Mouse (Mus musculus): ENCODE data around the gene Otud5. TPM values are rescaled to one million over a fixed set of nuclear protein-coding genes. Genes with fewer than 3 reads are reported as not detected.
A peak's percentile ranks its signal among the peaks of the same experiment; 100 is the strongest.
"Not testable (repeated sequence)": the region's sequence is repeated elsewhere in the genome, so short reads cannot be mapped to it uniquely, and the experiment has no call there.

Gene Otud5
- polyA plus RNA-seq (2014; fragmentation: Nextera tagmentation; extraction: Ambion mirVana) = 36.4 and 37.1 TPM in 2 replicates

DNA sequence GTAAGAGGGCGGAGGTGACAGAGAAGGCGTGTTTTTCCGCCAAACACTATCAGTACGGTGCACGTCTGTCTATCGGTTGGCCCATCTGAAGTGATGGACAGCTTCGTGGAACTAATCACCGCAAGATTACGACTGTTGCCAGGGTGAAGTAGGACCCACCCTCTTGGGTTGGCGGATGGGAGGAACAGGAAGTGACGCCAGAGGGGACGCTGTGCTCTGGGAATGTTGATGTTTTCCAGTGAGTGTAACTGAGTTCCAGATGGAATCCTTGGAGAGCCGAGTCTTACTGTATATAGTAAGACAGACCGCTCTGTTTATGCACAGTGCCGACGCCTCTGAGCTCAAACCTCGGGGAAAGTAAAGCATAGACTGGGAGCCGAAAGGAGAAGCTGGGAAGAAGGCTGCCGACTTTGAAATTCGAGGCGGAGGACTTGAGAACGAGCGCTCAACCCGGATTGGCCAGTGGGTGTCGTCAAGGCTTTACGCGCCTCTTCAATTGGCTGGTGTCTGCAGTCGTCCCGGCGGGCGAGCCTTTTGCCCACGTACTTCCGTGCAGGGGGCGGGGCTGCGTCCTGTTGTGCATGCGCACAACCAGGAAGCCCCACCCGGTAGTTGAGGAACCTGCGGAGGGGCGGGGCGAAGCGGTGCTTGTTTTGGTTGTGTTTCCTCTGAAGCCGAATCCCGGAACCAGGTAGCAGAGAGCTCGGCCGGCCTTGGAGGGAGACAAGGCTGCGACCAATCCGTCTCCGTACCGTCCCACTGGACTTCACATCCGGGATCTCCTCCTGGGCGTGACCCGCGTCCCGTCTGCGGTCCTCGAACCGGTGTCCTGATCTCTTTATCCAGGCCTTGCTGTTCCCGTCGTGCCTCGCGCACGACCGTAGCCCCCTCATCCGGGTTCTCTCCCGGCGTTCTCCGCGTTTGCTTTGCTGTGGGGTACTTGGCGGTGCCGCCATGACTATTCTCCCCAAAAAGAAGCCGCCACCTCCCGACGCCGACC is at the start of gene Otud5:
TSS of gene Otud5 (plus strand) at position 202 of the 1,000 bp plus-strand sequence.
- Histone ChIP-seq H3K4me3 (ENCODE audit: low read depth, low read length) (peak within 1 kb of the TSS; percentile 85), H3K4me1 (ENCODE audit: control insufficient read depth, insufficient read depth, low read length) (no peaks in the 10 kb centered on the region), H3K4me2 (ENCODE audit: low read depth, low read length) (peak within 1 kb of the TSS; percentile 47), H3K36me3 (replicated peaks; ENCODE audit: control insufficient read depth, insufficient read depth, low read depth, low read length) (no peaks in the 10 kb centered on the region), H3K9me3 (replicated peaks; ENCODE audit: control insufficient read depth, low read length) (no peaks in the 10 kb centered on the region), H3K9ac (replicated peaks; ENCODE audit: low read length) (peak within 1 kb of the TSS; percentile 80), H3K27ac (replicated peaks; ENCODE audit: low read depth, low read length) (peak within 1 kb of the TSS; percentile 65), H3K27me3 (ENCODE audit: control insufficient read depth, insufficient read depth, low read length) (no peaks in the 10 kb centered on the region)
- peak; percentile 99 for ATAC-seq (replicated peaks; ENCODE audit: insufficient number of reproducible peaks, low FRiP score, low TSS enrichment, low read depth)
- 18% methylated on average over 73 of the region's 74 CpGs for WGBS
- DNase-seq (ENCODE audit: low spot score) = peak; percentile 93

DNA sequence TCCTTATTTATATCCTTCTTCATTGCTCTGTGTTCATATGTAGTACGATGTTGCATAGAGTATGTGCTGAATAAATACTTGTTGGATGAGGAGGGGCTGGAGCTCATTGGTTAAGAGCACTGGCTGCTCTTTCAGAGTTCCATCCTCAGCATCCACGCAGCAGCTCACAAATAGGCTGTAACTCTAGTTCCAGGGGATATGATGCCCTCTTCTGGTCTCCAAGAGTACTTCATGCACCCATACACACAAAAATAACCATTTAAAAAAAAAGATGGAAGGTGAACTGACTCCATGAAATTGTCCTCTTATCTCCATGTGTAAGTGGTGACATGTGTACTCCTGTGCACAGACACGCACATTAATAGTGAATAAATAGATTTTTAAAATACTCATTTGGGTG is 47.8 kb upstream of the Otud5 start:
- no peak overlapping the region for H3K4me3 ChIP-seq (ENCODE audit: low read depth, low read length)
- WGBS = 40% methylated on average over 3 of the region's 3 CpGs
- H3K4me1 ChIP-seq (ENCODE audit: control insufficient read depth, insufficient read depth, low read length) = no peaks in the 10 kb centered on the region
- no peaks in the 10 kb centered on the region for H3K9me3 ChIP-seq (replicated peaks; ENCODE audit: control insufficient read depth, low read length)
- peak; percentile 14 for DNase-seq (ENCODE audit: low spot score)
- H3K27ac ChIP-seq (replicated peaks; ENCODE audit: low read depth, low read length) = no peak overlapping the region
- no peak overlapping the region for H3K9ac ChIP-seq (replicated peaks; ENCODE audit: low read length)
- no peaks in the 10 kb centered on the region for H3K36me3 ChIP-seq (replicated peaks; ENCODE audit: control insufficient read depth, insufficient read depth, low read depth, low read length)
- H3K4me2 ChIP-seq (ENCODE audit: low read depth, low read length) = no peak overlapping the region
- no peaks in the 10 kb centered on the region for H3K27me3 ChIP-seq (ENCODE audit: control insufficient read depth, insufficient read depth, low read length)
- ATAC-seq (replicated peaks; ENCODE audit: insufficient number of reproducible peaks, low FRiP score, low TSS enrichment, low read depth) = no peak

DNA sequence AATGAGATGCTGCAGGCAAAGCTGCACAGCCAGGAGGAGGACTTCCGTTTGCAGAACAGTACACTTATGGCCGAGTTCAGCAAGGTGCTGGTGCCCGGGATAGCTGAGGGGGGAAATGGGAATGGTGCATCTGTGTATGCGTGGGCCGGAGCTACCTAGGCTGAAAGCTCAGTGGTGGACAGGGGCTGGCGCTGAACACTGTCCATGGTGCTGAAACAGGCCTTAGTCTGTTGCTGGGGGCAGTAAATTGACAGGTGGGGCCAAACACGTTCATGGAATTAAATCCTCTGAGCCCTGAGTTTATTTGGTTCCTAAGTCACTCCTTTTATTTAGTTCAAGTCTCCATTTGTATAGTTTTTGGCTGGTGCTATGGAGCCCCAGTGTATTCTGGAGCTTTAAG is 46.1 kb upstream of the Otud5 start:
- Histone ChIP-seq H3K27ac (replicated peaks; ENCODE audit: low read depth, low read length) (no peak overlapping the region), H3K4me2 (ENCODE audit: low read depth, low read length) (no peak overlapping the region), H3K4me1 (ENCODE audit: control insufficient read depth, insufficient read depth, low read length) (no peaks in the 10 kb centered on the region), H3K27me3 (ENCODE audit: control insufficient read depth, insufficient read depth, low read length) (no peaks in the 10 kb centered on the region), H3K9me3 (replicated peaks; ENCODE audit: control insufficient read depth, low read length) (no peaks in the 10 kb centered on the region), H3K36me3 (replicated peaks; ENCODE audit: control insufficient read depth, insufficient read depth, low read depth, low read length) (no peaks in the 10 kb centered on the region; the same call in 1 of the 2 replicates), H3K9ac (replicated peaks; ENCODE audit: low read length) (no peak overlapping the region), H3K4me3 (ENCODE audit: low read depth, low read length) (no peak overlapping the region)
- WGBS = 24% methylated on average over 7 of the region's 7 CpGs
- DNase-seq (ENCODE audit: low spot score) = peak; percentile 63
- no peak for ATAC-seq (replicated peaks; ENCODE audit: insufficient number of reproducible peaks, low FRiP score, low TSS enrichment, low read depth)

DNA sequence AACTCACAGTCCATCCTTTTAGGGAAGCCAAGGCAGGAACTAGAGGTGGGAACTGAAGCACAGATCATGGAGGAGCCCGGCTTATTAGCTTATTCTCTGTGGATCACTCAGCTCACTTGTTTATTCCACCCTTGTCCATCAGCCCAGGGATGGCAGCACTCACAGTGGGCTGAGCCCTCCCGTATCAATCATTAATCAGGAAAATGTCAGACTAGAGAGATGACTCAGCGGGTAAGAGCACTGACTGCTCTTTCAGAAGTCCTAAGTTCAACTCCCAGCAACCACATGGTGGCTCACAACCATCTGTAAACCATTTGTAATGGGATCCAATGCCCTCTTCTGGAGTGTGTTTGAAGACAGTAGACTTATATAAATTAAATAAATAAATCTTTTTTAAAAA is 43.8 kb upstream of the Otud5 start:
- Histone ChIP-seq H3K4me3 (ENCODE audit: low read depth, low read length) (no peak overlapping the region), H3K4me2 (ENCODE audit: low read depth, low read length) (no peak overlapping the region), H3K4me1 (ENCODE audit: control insufficient read depth, insufficient read depth, low read length) (no peaks in the 10 kb centered on the region), H3K27ac (replicated peaks; ENCODE audit: low read depth, low read length) (no peak overlapping the region), H3K9ac (replicated peaks; ENCODE audit: low read length) (no peak overlapping the region), H3K9me3 (replicated peaks; ENCODE audit: control insufficient read depth, low read length) (no peaks in the 10 kb centered on the region), H3K36me3 (replicated peaks; ENCODE audit: control insufficient read depth, insufficient read depth, low read depth, low read length) (no peaks in the 10 kb centered on the region; the same call in 1 of the 2 replicates), H3K27me3 (ENCODE audit: control insufficient read depth, insufficient read depth, low read length) (no peaks in the 10 kb centered on the region)
- WGBS = 77% methylated on average over 3 of the region's 3 CpGs
- ATAC-seq (replicated peaks; ENCODE audit: insufficient number of reproducible peaks, low FRiP score, low TSS enrichment, low read depth) (no peak), DNase-seq (ENCODE audit: low spot score) (no peak)

GRCm38 (mm10) chrX:7802157-7802556 is 39.0 kb upstream of the Otud5 start:
- H3K36me3 ChIP-seq (replicated peaks; ENCODE audit: control insufficient read depth, insufficient read depth, low read depth, low read length); H3K4me3 ChIP-seq (ENCODE audit: low read depth, low read length); H3K27ac ChIP-seq (replicated peaks; ENCODE audit: low read depth, low read length); DNase-seq (ENCODE audit: low spot score); H3K27me3 ChIP-seq (ENCODE audit: control insufficient read depth, insufficient read depth, low read length); H3K9ac ChIP-seq (replicated peaks; ENCODE audit: low read length); H3K4me2 ChIP-seq (ENCODE audit: low read depth, low read length); ATAC-seq (replicated peaks; ENCODE audit: insufficient number of reproducible peaks, low FRiP score, low TSS enrichment, low read depth); H3K4me1 ChIP-seq (ENCODE audit: control insufficient read depth, insufficient read depth, low read length); H3K9me3 ChIP-seq (replicated peaks; ENCODE audit: control insufficient read depth, low read length): not testable (repeated sequence)
- 78% methylated on average over 2 of the region's 2 CpGs for WGBS

DNA sequence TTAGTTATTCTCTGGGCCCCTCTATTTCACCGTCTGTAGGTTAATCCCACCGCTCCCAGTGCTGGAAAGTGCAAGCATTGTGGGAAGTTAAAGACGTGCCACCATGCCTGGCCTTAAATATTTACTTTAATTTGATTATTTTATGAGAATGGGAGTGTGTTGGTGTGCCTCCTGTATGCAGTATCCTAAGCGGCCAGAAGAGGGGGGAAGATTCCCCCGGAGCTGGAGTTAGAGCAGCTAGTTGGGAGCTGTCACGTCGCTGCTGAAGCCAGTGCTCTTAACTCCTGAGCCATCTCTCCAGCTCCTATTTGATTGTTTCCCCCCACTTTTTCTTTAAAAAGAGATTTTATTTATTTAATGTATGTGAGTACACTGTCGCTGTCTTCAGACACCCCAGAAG is 26.1 kb upstream of the Otud5 start:
- not testable (repeated sequence) for H3K36me3 ChIP-seq (replicated peaks; ENCODE audit: control insufficient read depth, insufficient read depth, low read depth, low read length); H3K4me2 ChIP-seq (ENCODE audit: low read depth, low read length); H3K4me1 ChIP-seq (ENCODE audit: control insufficient read depth, insufficient read depth, low read length); H3K27me3 ChIP-seq (ENCODE audit: control insufficient read depth, insufficient read depth, low read length); H3K9me3 ChIP-seq (replicated peaks; ENCODE audit: control insufficient read depth, low read length); H3K9ac ChIP-seq (replicated peaks; ENCODE audit: low read length); ATAC-seq (replicated peaks; ENCODE audit: insufficient number of reproducible peaks, low FRiP score, low TSS enrichment, low read depth); DNase-seq (ENCODE audit: low spot score); H3K27ac ChIP-seq (replicated peaks; ENCODE audit: low read depth, low read length); H3K4me3 ChIP-seq (ENCODE audit: low read depth, low read length)
- 57% methylated on average over 8 of the region's 8 CpGs for WGBS

- Histone ChIP-seq H3K4me3 (ENCODE audit: low read depth, low read length) (peak within 1 kb of the TSS; percentile 25), H3K9ac (replicated peaks; ENCODE audit: low read length) (peak within 1 kb of the TSS; percentile 37), H3K4me2 (ENCODE audit: low read depth, low read length) (peak within 1 kb of the TSS; percentile 47), H3K9me3 (replicated peaks; ENCODE audit: control insufficient read depth, low read length) (no peaks in the 10 kb centered on the region), H3K4me1 (ENCODE audit: control insufficient read depth, insufficient read depth, low read length) (no peaks in the 10 kb centered on the region), H3K27me3 (ENCODE audit: control insufficient read depth, insufficient read depth, low read length) (no peaks in the 10 kb centered on the region), H3K36me3 (replicated peaks; ENCODE audit: control insufficient read depth, insufficient read depth, low read depth, low read length) (no peaks in the 10 kb centered on the region; the same call in 1 of the 2 replicates), H3K27ac (replicated peaks; ENCODE audit: low read depth, low read length) (no peak within 1 kb of the TSS)
- ATAC-seq (replicated peaks; ENCODE audit: insufficient number of reproducible peaks, low FRiP score, low TSS enrichment, low read depth) = peak; percentile 67
- 19% methylated on average over 21 of the region's 24 CpGs for WGBS
- peak; percentile 28 for DNase-seq (ENCODE audit: low spot score)
Observed at GRCm38 (mm10) chrX:7821865-7822779, 19.0 kb upstream of the Otud5 start, which contains the start of gene Kcnd1. Gene Kcnd1, plus strand, starts transcription at chrX:7822289.

Data from embryonic facial prominence, embryonic 11.5 days (tissue).